Mouse (Mus musculus) MEL (cell line): ENCODE data around the gene Dlg1. TPM values are rescaled to one million over a fixed set of nuclear protein-coding genes. Genes with fewer than 3 reads are reported as not detected.

Source experiments
- DNase-seq: peaks from one replicate; pipeline ENCODE4 v3.0.0; 2011; ENCODE audit warnings: low read depth, low spot score
- H3K27ac ChIP-seq: 2 replicates; pipeline ENCODE4 v1.5.1; 2012; ENCODE audit warnings: low read depth, mild to moderate bottlenecking, control low read depth, low read length, moderate library complexity; ENCODE audit not compliant: control insufficient read depth
- H3K27me3 ChIP-seq, 2 experiments: fragments of 150-350 bp in 1 of 2; sonication (generic) in 1 of 2; 2 replicates each; pipeline ENCODE4 v1.6.1; 2012; ENCODE audit warnings: low read length in 2 of 2, mild to moderate bottlenecking in 2 of 2, improper control_type of control experiment in 1 of 2, moderate library complexity in 1 of 2; ENCODE audit not compliant: insufficient read depth in 2 of 2, control insufficient read depth in 1 of 2
- H3K36me3 ChIP-seq, 2 experiments: 2 replicates each; pipeline ENCODE4 v1.6.1; 2012 to 2014; ENCODE audit warnings: low read length in 2 of 2, improper control_type of control experiment in 1 of 2, inconsistent platforms in 1 of 2, mild to moderate bottlenecking in 1 of 2; ENCODE audit not compliant: insufficient read depth in 2 of 2, control insufficient read depth in 1 of 2
- H3K4me1 ChIP-seq, 2 experiments: fragments of 150-350 bp in 1 of 2; sonication (generic) in 1 of 2; 2 replicates each; pipeline ENCODE4 v1.6.1; 2012; ENCODE audit warnings: low read length in 2 of 2, improper control_type of control experiment in 1 of 2, mild to moderate bottlenecking in 1 of 2; ENCODE audit not compliant: insufficient read depth in 2 of 2, control insufficient read depth in 1 of 2
- H3K4me3 ChIP-seq, 2 experiments: fragments of 150-350 bp in 1 of 2; sonication (generic) in 1 of 2; 2 replicates each; pipeline ENCODE4 v1.5.1; 2012; ENCODE audit warnings: low read depth in 2 of 2, low read length in 2 of 2, mild to moderate bottlenecking in 2 of 2, moderate library complexity in 2 of 2, control low read depth in 1 of 2, improper control_type of control experiment in 1 of 2; ENCODE audit not compliant: control insufficient read depth in 1 of 2, insufficient read depth in 1 of 2
- H3K79me2 ChIP-seq: 2 replicates; pipeline ENCODE4 v1.6.1; 2012; ENCODE audit warnings: mild to moderate bottlenecking, low read length, moderate library complexity; ENCODE audit not compliant: control insufficient read depth, poor library complexity, insufficient read depth
- H3K9ac ChIP-seq: 2 replicates; pipeline ENCODE4 v1.6.1; 2012; ENCODE audit warnings: low read depth, mild to moderate bottlenecking, control low read depth, low read length, moderate library complexity; ENCODE audit not compliant: control insufficient read depth, poor library complexity, severe bottlenecking
- H3K9me3 ChIP-seq: fragments of 150-350 bp; sonication (generic); replicated peaks from 2 replicates; pipeline ENCODE4 v1.6.1; 2012; ENCODE audit warnings: mild to moderate bottlenecking, low read length, improper control_type of control experiment, moderate library complexity; ENCODE audit not compliant: insufficient read depth
- BHLHE40 ChIP-seq: IDR thresholded peaks from 2 replicates; pipeline ENCODE4 v1.6.1; 2012; ENCODE audit warnings: low read depth, mild to moderate bottlenecking, inconsistent platforms, low read length, improper control_type of control experiment, borderline replicate concordance
- EP300 ChIP-seq, 2 experiments: IDR thresholded peaks; 2 replicates each; pipeline ENCODE4 v1.6.1; 2011; ENCODE audit warnings: improper control_type of control experiment in 2 of 2, low read length in 2 of 2, low read depth in 1 of 2, mild to moderate bottlenecking in 1 of 2
- HCFC1 ChIP-seq: IDR thresholded peaks from 2 replicates; pipeline ENCODE4 v1.6.1; 2012; ENCODE audit warnings: low read depth, mild to moderate bottlenecking, inconsistent platforms, low read length, improper control_type of control experiment, moderate library complexity
- JUND ChIP-seq: IDR thresholded peaks from 2 replicates; pipeline ENCODE4 v1.6.1; 2011; ENCODE audit warnings: low read depth, mild to moderate bottlenecking, improper control_type of control experiment, low read length
- MAFK ChIP-seq: IDR thresholded peaks from 2 replicates; pipeline ENCODE4 v1.6.1; 2011; ENCODE audit warnings: low read depth, mild to moderate bottlenecking, low read length, improper control_type of control experiment, borderline replicate concordance
- MAX ChIP-seq: IDR thresholded peaks from 2 replicates; pipeline ENCODE4 v1.6.1; 2011; ENCODE audit warnings: low read length, improper control_type of control experiment
- MYC ChIP-seq: IDR thresholded peaks from 2 replicates; pipeline ENCODE4 v1.6.1; 2011; ENCODE audit warnings: low read depth, mild to moderate bottlenecking, low read length, improper control_type of control experiment, moderate library complexity
- NRF1 ChIP-seq: IDR thresholded peaks from 2 replicates; pipeline ENCODE4 v1.6.1; 2014; ENCODE audit warnings: low read depth, mild to moderate bottlenecking, inconsistent platforms, low read length, improper control_type of control experiment, moderate library complexity; ENCODE audit not compliant: poor library complexity, insufficient read depth, severe bottlenecking
- POLR2A ChIP-seq, 2 experiments: IDR thresholded peaks; 2 replicates each; pipeline ENCODE4 v1.6.1; 2011 to 2012; ENCODE audit warnings: low read length in 2 of 2, mild to moderate bottlenecking in 2 of 2, control low read depth in 1 of 2, improper control_type of control experiment in 1 of 2, low read depth in 1 of 2, moderate library complexity in 1 of 2; ENCODE audit not compliant: control insufficient read depth in 1 of 2, insufficient read depth in 1 of 2, poor library complexity in 1 of 2
- POLR2AphosphoS5 ChIP-seq: IDR thresholded peaks from 2 replicates; pipeline ENCODE4 v1.6.1; 2012; ENCODE audit warnings: low read depth, borderline replicate concordance, mild to moderate bottlenecking, inconsistent platforms, low read length, moderate library complexity, mixed read lengths
- RAD21 ChIP-seq: IDR thresholded peaks from 2 replicates; pipeline ENCODE4 v1.6.1; 2011; ENCODE audit warnings: mild to moderate bottlenecking, low read depth, low read length, improper control_type of control experiment
- RCOR1 ChIP-seq: IDR thresholded peaks from 2 replicates; pipeline ENCODE4 v1.6.1; 2012; ENCODE audit warnings: low read depth, mild to moderate bottlenecking, inconsistent platforms, low read length, improper control_type of control experiment
- TCF12 ChIP-seq: IDR thresholded peaks from 2 replicates; pipeline ENCODE4 v1.6.1; 2014; ENCODE audit warnings: low read depth, mild to moderate bottlenecking, inconsistent platforms, low read length, improper control_type of control experiment, moderate library complexity
- UBTF ChIP-seq: IDR thresholded peaks from 2 replicates; pipeline ENCODE4 v1.6.1; 2012; ENCODE audit warnings: low read depth, mild to moderate bottlenecking, inconsistent platforms, low read length, improper control_type of control experiment, moderate library complexity, borderline replicate concordance; ENCODE audit not compliant: insufficient read depth
- USF1 ChIP-seq: IDR thresholded peaks from 2 replicates; pipeline ENCODE4 v1.6.1; 2014; ENCODE audit warnings: low read depth, mild to moderate bottlenecking, inconsistent platforms, low read length, improper control_type of control experiment, moderate library complexity
- ZKSCAN1 ChIP-seq: IDR thresholded peaks from 2 replicates; pipeline ENCODE4 v1.6.1; 2012; ENCODE audit warnings: low read depth, mild to moderate bottlenecking, inconsistent platforms, low read length, improper control_type of control experiment, moderate library complexity
- ZMIZ1 ChIP-seq: IDR thresholded peaks from 2 replicates; pipeline ENCODE4 v1.6.1; 2012; ENCODE audit warnings: low read depth, mild to moderate bottlenecking, inconsistent platforms, low read length, improper control_type of control experiment, moderate library complexity
- ZNF384 ChIP-seq: IDR thresholded peaks from 2 replicates; pipeline ENCODE4 v1.6.1; 2012; ENCODE audit warnings: low read depth, mild to moderate bottlenecking, inconsistent platforms, low read length, improper control_type of control experiment
- polyA plus RNA-seq, 2 experiments: library from polyadenylated mRNA; stranded (reverse) in 1 of 2; unstranded in 1 of 2; fragments of >175 nt in 1 of 2; fragments of >200 nt in 1 of 2; gene quantifications; 2 replicates each; pipeline versions ENCODE4 v1.2.1 to v1.2.4; 2012; ENCODE audit warnings: low replicate concordance in 2 of 2, low read depth in 1 of 2; ENCODE audit not compliant: insufficient read length in 2 of 2, insufficient read depth in 1 of 2, missing spikeins in 1 of 2
- total RNA-seq: library from RNA; depleted of rRNA; stranded (reverse); fragments of 300-350 nt; gene quantifications from 2 replicates; pipeline ENCODE4 v1.2.3, GENCODE M21; 2012

The Dlg1 gene
- total and polyA plus RNA-seq, 3 experiments = 25.7 to 74.6 (median 33.9) TPM

- peaks cover 12 to 20% of the 10 kb centered on the region in 2 experiments for H3K27me3 ChIP-seq
- H3K4me1 ChIP-seq = peaks cover 7 to 10% of the 10 kb centered on the region in 2 experiments; a peak in 3 of 4 replicates
- peak overlapping the region; percentile 75 for H3K9ac ChIP-seq
- peak overlapping the region; percentile 20; the same call in 1 of the 2 replicates for H3K27ac ChIP-seq
- DNase-seq = no peak
- no peaks in the 10 kb centered on the region for H3K9me3 ChIP-seq
- peaks cover 8 to 18% of the 10 kb centered on the region in 2 experiments; a peak in 3 of 4 replicates for H3K36me3 ChIP-seq
- TF ChIP-seq JUND (no peak), USF1 (0 out of 2 replicates have a peak, but pooled peaks have one; percentile 6), NRF1 (peak; percentile 36; the same call in 1 of the 2 replicates), ZMIZ1 (no peak), MAFK (no peak), UBTF (no peak), MAX (no peak), ZKSCAN1 (no peak), HCFC1 (no peak), RCOR1 (no peak), RAD21 (no peak), POLR2A (IDR thresholded peaks at IDR 0.05; ENCODE audit: control insufficient read depth in 1 of 2, insufficient read depth in 1 of 2, low read depth in 1 of 2, low read length in 2 of 2, poor library complexity in 1 of 2) (no peak), ZNF384 (peak; percentile 71), MYC (no peak), EP300 (IDR thresholded peaks at IDR 0.05; ENCODE audit: low read depth in 1 of 2, low read length in 2 of 2) (no peak), POLR2AphosphoS5 (no peak), TCF12 (no peak)
- H3K4me3 ChIP-seq = peak overlapping the region; percentile 73 to 92
- H3K79me2 ChIP-seq = peaks cover 15% of the 10 kb centered on the region
These were observed 476 bp upstream of the Dlg1 start for GRCm38 (mm10) chr16:31662556-31663378.

GRCm38 (mm10) chr16:31664287-31664597 is 999 bp downstream of the Dlg1 start:
- Histone ChIP-seq H3K27me3 (peaks cover 8 to 12% of the 10 kb centered on the region in 2 experiments), H3K4me3 (peak overlapping the region; percentile 89 to 92), H3K36me3 (peaks cover 8 to 18% of the 10 kb centered on the region in 2 experiments; a peak in 3 of 4 replicates), H3K79me2 (peaks cover 15% of the 10 kb centered on the region), H3K9ac (peak overlapping the region; percentile 90), H3K4me1 (peaks cover 7 to 10% of the 10 kb centered on the region in 2 experiments; a peak in 3 of 4 replicates)
- TF ChIP-seq BHLHE40 (no peak), POLR2A (IDR thresholded peaks at IDR 0.05; ENCODE audit: control insufficient read depth in 1 of 2, insufficient read depth in 1 of 2, low read depth in 1 of 2, low read length in 2 of 2, poor library complexity in 1 of 2) (0 out of 4 replicates have a peak, but pooled peaks of 1 of the 2 experiments have one; percentile 2), UBTF (0 out of 2 replicates have a peak, but pooled peaks have one; percentile 1)
- TF ChIP-seq, all 39 proteins: peak for 2
- H3K9me3 ChIP-seq = no peaks in the 10 kb centered on the region
- peak overlapping the region; percentile 11 for H3K27ac ChIP-seq
- DNase-seq = no peak
